Mouse (Mus musculus) cortical plate, adult 2 months (tissue): ENCODE results near the gene Pctp.

Experiments used
- CTCF ChIP-seq: fragments of 200-500 bp; IDR thresholded peaks from 2 replicates; pipeline ENCODE4 v1.5.1; 2011; ENCODE audit warnings: mild to moderate bottlenecking, control low read depth, low read length; ENCODE audit not compliant: insufficient read depth; ENCODE audit errors: extremely low read depth
- POLR2A ChIP-seq: fragments of 200-500 bp; IDR thresholded peaks from 2 replicates; pipeline ENCODE4 v1.6.1; 2011; ENCODE audit warnings: mild to moderate bottlenecking, low read length, control low read depth; ENCODE audit not compliant: insufficient read depth; ENCODE audit errors: extremely low read depth

- TF ChIP-seq CTCF (no peak), POLR2A (no peak)
Observed at GRCm38 (mm10) chr11:90007791-90008531, 5.3 kb upstream of the Pctp start.
